Mouse (Mus musculus): ENCODE results near the gene Psme2b. TPM values are rescaled to one million over a fixed set of nuclear protein-coding genes. Genes with fewer than 3 reads are reported as not detected.

Gene Psme2b
- 2.8 and 3.4 TPM in 2 replicates for polyA plus RNA-seq (2012)

GRCm38 (mm10) chr11:48946090-48946489, at the start of gene Psme2b:
TSS of gene Psme2b (minus strand) at chr11:48946190.

GRCm38 (mm10) chr11:48994018-48994417, 48.0 kb upstream of the Psme2b start, which contains the start of gene Tgtp1:
TSS of gene Tgtp1 (minus strand) at chr11:48994172.

GRCm38 (mm10) chr11:48991740-48992520, 45.9 kb upstream of the Psme2b start, which contains the start of gene Gm12185:
TSS of gene Gm12185 (minus strand) at chr11:48992226.

DNA sequence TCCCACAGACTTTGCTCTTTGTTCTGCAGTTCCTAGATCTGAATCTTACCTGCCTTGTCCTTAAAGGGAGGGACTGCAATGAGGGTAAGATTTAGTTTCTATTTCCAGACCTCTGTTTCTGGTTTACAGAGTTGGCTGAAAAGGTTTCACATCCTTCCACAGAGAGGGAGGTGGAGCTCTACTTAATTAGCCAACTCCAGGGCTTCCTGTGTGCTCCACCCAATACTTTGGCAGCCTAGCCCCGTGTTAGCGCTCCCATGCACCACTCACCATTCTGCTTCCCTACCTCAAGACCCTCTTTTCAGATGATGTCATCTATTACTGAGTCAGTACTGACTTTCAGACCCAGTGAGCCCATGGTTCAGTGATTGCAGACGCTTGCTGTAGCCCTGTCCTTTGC, 33.3 kb upstream of the Psme2b start, which contains the start of gene 9930111J21Rik1:
Gene 9930111J21Rik1 (minus strand): TSS at position 148 of the 400 bp plus-strand sequence.

DNA sequence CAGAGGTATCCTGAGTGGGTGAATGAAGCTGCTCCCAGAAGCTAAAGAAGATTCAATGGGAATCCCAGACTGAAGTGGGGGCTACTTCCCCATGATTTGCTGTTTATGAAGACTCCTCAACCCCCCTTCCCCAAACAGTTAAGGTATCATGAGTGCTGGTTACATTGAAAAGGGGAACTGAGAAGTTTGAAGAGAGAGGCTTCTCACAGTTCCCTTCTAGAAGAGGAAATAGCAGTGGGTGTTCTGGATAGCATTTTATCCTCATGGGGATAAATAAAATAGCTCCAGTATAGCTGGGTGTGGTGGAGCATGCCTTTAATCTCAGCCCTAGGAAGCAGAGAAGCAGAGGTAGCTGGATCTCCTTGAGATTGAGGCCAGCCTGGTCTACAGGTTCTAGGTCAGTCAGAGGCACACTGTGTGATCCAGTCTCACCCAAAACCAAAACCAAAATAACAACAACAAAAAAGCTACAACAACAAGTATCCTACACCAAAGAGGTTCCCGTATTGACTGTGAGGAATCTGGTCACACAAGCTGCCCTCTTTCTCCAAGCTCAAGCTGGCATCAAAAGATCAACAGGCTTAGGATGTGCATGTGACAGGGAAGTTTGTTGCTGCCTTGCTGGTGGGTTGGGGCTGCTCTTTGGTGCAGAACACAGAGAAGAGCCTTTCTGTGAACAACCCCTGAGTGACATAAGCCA, 32.4 kb upstream of the Psme2b start, which contains the start of gene Olfr56:
Gene Olfr56 (plus strand): TSS at position 650 of the 700 bp plus-strand sequence.

DNA sequence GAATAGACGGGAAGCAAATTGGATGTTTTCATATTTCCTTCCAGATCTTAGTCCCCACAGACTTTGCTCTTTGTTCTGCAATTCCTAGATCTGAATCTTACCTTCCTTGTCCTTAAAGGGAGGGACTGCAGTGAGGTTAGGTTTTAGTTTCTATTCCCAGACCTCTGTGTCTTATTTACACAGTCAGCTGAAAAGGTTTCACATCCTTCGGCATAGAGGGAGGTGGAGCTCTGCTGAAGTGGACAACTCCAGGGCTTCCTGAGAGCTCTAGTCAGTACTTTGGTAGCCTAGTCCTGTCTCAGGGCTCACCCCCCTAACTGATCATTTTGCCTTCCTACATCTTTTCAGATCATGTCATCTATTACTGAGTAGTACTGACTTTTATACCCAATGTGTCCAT, 44.0 kb downstream of the Psme2b start, which contains the start of gene Gm5431:
Gene Gm5431 (minus strand): TSS at position 194 of the 400 bp plus-strand sequence.

Other genes starting within 250 kb of the Psme2b start
- 4,368 and 4,920 TPM in 2 replicates for gene Rack1, start 145.9 kb downstream of the Psme2b start, polyA plus RNA-seq (2012)
- 54.6 and 79.4 TPM in 2 replicates for gene Trim41, start 128.8 kb downstream of the Psme2b start, polyA plus RNA-seq (2012)
- gene Trim7, start 120.0 kb downstream of the Psme2b start, polyA plus RNA-seq (2012), result 0.84 and 1.2 TPM in 2 replicates
- gene Gm12184, start 119.5 kb downstream of the Psme2b start, polyA plus RNA-seq (2012), result 72.6 and 83.3 TPM in 2 replicates
- 3.3 and 5.2 TPM in 2 replicates for gene Irgm1, start 74.5 kb downstream of the Psme2b start, polyA plus RNA-seq (2012)
- gene Gm5431, start 44.0 kb downstream of the Psme2b start, polyA plus RNA-seq (2012), result 0.03 and 0.04 TPM in 2 replicates
- 0.07 and 0.25 TPM in 2 replicates for gene Olfr56, start 32.7 kb upstream of the Psme2b start, polyA plus RNA-seq (2012)
- 0.24 and 0.49 TPM in 2 replicates for gene 9930111J21Rik1, start 33.2 kb upstream of the Psme2b start, polyA plus RNA-seq (2012)
- not detected in 2 replicates for gene Gm12185, start 46.0 kb upstream of the Psme2b start, polyA plus RNA-seq (2012)
- gene Tgtp1, start 48.0 kb upstream of the Psme2b start, polyA plus RNA-seq (2012), result 0.30 and 0.52 TPM in 2 replicates
- 0.56 and 1.2 TPM in 2 replicates for gene 9930111J21Rik2, start 105.1 kb upstream of the Psme2b start, polyA plus RNA-seq (2012)
- 2.0 and 2.4 TPM in 2 replicates for gene Tgtp2, start 118.0 kb upstream of the Psme2b start, polyA plus RNA-seq (2012)
- gene Ifi47, start 130.4 kb upstream of the Psme2b start, polyA plus RNA-seq (2012), result 1.7 and 3.0 TPM in 2 replicates
- not detected in 2 replicates for gene Olfr1396, start 168.7 kb upstream of the Psme2b start, polyA plus RNA-seq (2012)
- gene Olfr1395, start 196.1 kb upstream of the Psme2b start, polyA plus RNA-seq (2012), result 0.16 TPM in 1 of 2 replicates, not detected in the other
- gene Olfr1394, start 208.2 kb upstream of the Psme2b start, polyA plus RNA-seq (2012), result not detected in 2 replicates
- gene Btnl9, start 241.0 kb upstream of the Psme2b start, polyA plus RNA-seq (2012), result 2.5 and 3.4 TPM in 2 replicates